Mouse (Mus musculus) CD4-positive, CD25-positive, alpha-beta regulatory T cell, adult 4 months (primary cell): Measurements from ENCODE around the gene Kcnh7. TPM values are rescaled to one million over a fixed set of nuclear protein-coding genes. Genes with fewer than 3 reads are reported as not detected.

Source experiments
- ATAC-seq: one replicate; pipeline ENCODE4 v1.8.0; 2017
- polyA plus RNA-seq, 2 experiments: library from polyadenylated mRNA; unstranded; fragments of 100-300 nt; shearing (Covaris generic); gene quantifications; one replicate each; pipeline ENCODE4 v1.2.1; 2017

Kcnh7 gene
- polyA plus RNA-seq, 2 experiments from 2014 or later = 0.16 TPM; not detected in 1

DNA sequence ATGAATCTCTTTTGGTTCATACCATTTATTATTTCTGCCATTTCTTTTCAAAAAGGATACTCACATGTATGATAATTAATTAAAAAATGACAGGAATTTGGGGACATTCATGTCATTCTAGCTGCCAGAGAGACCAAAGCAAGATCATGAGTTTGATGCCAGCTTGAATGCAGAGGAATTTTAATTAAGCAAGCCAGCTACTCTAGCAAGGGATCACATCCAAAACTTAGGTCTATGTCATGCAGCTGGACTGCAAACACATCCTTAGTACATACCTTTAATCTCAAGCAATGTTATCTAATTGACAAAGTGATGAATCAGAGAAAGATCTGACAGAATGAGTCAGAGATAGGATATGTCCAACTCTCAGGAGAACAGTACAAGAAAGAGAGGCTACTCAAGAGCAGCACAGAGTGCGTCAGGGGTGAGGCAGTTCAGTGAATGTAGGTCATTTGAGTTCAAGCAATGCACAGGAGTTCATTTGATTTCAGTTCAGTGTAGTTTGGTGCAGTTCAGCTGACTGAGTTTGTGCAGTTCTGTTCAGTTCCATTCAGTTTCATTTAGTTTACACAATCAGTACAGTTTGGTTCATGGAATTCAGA lies 248.7 kb downstream of the Kcnh7 start:
- no peak for ATAC-seq

- no peak for ATAC-seq
Measured at GRCm38 (mm10) chr2:62928494-62928893, 255.6 kb downstream of the Kcnh7 start.

- no peak for ATAC-seq
Measured at GRCm38 (mm10) chr2:62928065-62928464, 256.0 kb downstream of the Kcnh7 start.

DNA sequence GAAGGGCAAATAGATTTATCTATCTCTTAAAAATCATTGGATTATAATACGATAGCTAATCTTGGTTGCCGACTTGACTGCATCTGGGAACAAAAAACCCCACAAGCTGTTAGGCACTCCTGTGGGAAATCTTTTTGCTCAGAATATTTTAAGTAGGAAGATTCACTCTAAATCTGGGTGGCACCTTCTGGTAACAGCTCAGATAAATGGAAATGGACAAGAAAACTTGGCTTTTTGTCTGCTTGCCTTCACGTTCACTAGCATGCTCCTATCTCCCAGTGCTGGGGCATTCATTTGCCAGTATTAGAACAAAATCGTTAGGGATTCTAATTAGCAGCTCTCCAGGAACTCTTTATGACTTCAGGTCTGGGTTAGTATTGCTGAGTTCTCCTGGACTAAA lies 260.3 kb downstream of the Kcnh7 start:
- no peak for ATAC-seq

GRCm38 (mm10) chr2:62907688-62908087 lies 276.4 kb downstream of the Kcnh7 start:
- ATAC-seq = no peak

DNA sequence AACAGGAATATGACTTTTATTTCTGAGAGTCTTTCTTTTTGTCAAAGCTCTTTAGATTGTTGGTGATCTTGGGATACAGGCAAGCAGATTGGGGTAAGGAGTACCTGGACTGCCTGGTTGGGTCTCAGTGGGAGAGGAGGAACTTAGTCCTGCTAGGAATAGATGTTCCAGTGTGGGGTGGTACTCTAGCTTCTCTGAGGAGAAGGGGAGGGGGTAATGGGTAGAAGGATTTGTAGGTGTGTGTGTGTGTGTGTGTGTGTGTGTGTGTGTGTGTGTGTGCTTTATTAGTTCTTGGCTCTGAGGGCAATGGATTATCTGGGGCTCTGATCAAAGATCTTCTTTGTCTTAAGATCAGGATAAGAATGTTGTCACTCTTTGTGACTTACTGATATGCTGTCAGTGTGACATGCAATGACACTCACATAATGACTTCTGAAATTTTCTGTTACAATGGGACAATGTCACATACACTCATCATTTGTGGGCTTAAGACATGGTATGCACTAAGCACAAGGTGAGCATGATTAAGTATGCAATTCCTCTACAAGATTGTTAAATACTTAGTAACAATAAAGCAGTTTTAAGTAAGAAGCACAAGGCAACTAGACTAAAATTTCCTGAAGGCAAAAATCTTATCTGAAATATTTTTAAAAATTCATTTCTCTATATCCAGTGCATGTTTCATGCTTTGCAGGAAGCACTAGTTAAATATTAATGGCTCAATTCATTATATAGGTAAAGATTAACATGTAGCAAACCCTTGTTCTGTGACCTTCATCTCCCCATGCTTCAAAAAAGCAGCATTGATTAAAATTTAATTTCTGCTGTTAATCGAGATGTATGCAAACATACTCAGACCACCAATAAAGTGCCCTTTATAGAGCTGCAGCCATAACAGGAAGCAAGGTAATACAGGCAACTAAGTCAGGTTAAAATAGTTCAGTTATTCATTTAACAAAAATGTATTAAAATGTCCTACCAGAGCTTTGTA lies 281.4 kb downstream of the Kcnh7 start:
- no peak for ATAC-seq

GRCm38 (mm10) chr2:62878763-62879162 lies 305.3 kb downstream of the Kcnh7 start:
- ATAC-seq = no peak

DNA sequence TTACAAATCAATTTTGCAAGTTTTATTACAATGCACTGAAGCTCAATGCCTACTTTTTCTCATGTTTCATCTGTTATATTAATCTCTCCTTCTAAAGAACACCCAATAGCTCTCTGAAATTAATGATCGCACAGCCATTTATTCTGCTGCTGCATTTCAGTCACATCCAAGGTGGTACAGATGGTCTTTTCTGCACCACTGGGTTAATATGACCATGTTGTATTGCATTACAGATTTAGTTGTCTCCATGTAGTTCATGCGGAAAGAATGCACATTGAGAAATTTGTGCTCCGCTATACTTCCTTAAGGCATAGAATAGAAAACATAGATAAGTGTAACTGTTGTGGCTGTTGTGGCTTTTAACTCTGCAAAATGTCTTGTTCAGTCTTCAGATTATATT lies 328.7 kb downstream of the Kcnh7 start:
- no peak for ATAC-seq

GRCm38 (mm10) chr2:62842630-62843029 lies 341.5 kb downstream of the Kcnh7 start:
- ATAC-seq = no peak

DNA sequence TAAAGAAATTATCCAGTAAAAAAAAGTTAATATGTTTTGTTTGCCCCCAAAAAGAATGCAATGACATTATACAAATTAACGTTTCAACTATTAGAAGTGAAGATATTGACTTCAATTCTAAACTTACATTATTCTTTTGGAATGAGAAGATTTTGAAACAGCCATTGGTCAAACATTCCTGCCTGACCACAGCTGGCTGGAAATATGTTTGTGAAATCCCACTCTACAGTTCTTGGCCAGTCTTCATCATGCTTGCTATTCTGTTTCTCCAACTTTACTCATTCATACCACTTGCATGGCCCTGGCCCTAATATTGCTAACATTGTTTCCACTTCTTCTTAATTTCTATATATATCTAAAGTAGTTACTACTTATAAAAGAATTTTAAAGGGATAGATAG lies 349.8 kb downstream of the Kcnh7 start:
- no peak for ATAC-seq

DNA sequence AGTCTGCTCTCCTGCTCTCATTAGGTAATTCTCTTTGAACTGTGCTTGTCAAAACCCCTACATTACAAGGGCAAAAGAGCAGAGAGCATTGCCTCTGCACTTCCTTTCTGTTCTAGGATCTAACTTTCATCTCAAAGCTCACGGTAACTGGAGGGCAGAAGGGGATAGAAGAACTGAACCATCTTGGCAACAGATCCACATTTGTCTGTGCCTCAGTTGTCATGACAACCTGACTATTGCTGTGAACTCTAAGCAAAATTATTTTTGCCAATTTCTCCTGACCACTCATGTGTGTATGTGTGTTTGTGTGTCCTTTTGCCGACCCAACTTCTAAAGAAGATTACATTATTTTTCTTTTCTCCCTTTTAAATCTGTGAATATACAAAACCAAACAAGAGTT lies 364.9 kb downstream of the Kcnh7 start:
- no peak for ATAC-seq

GRCm38 (mm10) chr2:62816016-62816415 lies 368.1 kb downstream of the Kcnh7 start:
- no peak for ATAC-seq

DNA sequence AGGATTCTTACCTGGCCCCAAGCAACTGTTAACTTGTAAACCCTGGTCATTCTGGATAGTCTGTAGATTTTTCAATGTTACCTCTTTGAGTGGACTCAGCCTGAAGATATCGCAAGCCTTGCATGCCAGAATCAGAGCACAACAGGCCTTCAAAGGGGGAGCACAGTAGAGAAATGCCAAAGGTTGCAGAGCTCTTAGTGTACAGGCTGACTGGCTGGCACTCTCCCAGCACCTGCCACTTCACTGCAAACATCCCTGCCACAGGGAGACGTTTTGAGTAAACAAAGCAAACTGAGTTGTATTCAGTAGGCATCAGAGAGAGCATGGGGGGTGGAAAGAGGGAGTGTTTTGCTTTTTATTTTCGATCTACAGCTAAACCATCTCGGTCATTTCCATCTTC lies 375.3 kb downstream of the Kcnh7 start:
- ATAC-seq = no peak

DNA sequence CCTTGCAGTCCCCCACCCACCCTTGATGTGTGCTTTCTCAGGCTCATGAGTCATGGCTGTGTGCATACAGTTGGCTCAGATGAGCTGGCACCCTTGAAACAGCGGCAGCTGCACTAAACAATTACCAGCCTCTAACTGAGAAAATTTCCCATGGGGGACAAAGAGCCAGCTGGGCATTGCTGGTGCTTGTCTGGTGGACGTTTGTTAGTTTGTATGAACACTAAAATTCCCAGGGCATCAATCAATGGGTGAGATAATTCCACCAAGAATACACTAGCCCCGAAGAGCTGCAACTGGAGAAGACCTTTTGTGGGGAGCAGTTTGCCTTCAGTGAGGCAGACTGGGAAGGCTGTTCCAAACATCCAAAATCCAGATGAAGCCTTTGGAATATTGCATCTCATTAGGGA lies 376.6 kb downstream of the Kcnh7 start:
- ATAC-seq = no peak

- ATAC-seq = no peak
Measured at GRCm38 (mm10) chr2:62806931-62807330, 377.2 kb downstream of the Kcnh7 start.

- no peak for ATAC-seq
Measured at GRCm38 (mm10) chr2:62804030-62804429, 380.1 kb downstream of the Kcnh7 start.

GRCm38 (mm10) chr2:62784460-62785038 lies 399.5 kb downstream of the Kcnh7 start:
- no peak for ATAC-seq

GRCm38 (mm10) chr2:62746256-62746655 lies 437.8 kb downstream of the Kcnh7 start:
- no peak for ATAC-seq

GRCm38 (mm10) chr2:62743098-62743497 lies 441.0 kb downstream of the Kcnh7 start:
- ATAC-seq = no peak

DNA sequence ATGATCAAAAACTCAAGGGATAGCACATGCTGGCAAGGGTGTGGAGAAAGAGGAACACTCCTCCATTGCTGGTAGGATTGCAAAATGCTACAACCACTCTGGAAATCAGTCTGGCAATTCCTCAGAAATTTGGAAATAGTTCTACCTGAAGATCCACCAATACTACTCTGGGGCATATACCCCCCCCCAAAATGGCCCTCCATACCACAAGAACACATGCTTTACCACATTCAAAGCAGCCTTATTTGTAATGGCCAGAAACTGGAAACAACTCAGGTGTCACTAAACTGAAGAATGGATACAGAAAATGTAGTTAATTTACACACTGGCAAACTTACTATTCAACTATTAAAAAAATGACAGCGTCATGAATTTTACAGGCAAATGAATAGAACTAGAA lies 453.4 kb downstream of the Kcnh7 start:
- ATAC-seq = no peak

DNA sequence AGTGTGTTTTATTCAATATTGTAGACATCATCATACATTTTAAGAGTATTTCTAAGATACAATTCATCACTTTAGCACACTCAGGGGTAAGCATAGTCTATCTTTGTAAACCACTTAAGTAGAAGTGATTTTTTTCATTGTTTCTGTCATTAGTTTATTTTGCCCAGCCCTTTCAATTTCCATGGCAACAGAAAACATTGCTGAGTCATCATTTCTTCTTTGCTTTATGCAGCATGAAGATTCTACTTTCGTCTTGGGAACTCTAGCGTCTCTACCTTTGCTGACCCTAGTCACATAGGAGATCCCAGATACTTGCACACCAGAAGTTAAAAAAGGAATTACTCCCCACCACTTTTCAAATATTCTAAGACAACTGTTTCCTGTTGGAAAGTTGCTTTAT lies 456.4 kb downstream of the Kcnh7 start:
- no peak for ATAC-seq

DNA sequence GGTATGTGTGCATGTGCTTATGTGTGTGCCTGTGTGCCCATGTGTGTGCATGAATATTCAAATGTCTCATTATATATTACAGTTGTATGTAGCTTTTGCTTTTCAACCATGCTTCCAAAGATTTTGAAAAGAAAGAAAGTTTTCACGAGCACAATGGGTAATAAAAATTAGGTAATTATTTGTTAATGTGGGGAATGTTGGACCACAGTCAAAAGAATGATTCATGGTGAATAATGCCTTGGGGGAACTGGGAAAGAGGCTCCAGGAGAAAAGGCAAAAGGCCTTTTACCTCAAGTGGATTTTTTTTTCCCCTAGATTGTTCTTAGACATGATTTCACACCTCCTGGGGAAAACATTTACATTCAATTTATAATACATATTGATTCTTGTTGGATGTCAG lies 458.1 kb downstream of the Kcnh7 start:
- ATAC-seq = no peak

- ATAC-seq = no peak
Measured at GRCm38 (mm10) chr2:62718411-62718810, 465.7 kb downstream of the Kcnh7 start.

- no peak for ATAC-seq
Measured at GRCm38 (mm10) chr2:62717270-62717669, 466.8 kb downstream of the Kcnh7 start.
